Mouse (Mus musculus): Measurements from ENCODE around the gene Dzip1l.
"Not testable (repeated sequence)": the region's sequence is repeated elsewhere in the genome, so short reads cannot be mapped to it uniquely, and the experiment has no call there.

The Dzip1l gene

GRCm38 (mm10) chr9:99629281-99630011 lies at the start of gene Dzip1l:
Dzip1l (plus strand) TSS chr9:99629496.
- no peak for DNase-seq

GRCm38 (mm10) chr9:99580655-99581054 lies 48.6 kb upstream of the Dzip1l start:
- peak; percentile 54 to 59 for DNase-seq

GRCm38 (mm10) chr9:99587505-99588202 lies 41.6 kb upstream of the Dzip1l start:
- peak; percentile 76 to 79 for DNase-seq

- DNase-seq: no peak
These were observed 38.2 kb upstream of the Dzip1l start for GRCm38 (mm10) chr9:99591144-99591543.

GRCm38 (mm10) chr9:99599127-99599526 lies 30.2 kb upstream of the Dzip1l start:
- not testable (repeated sequence) for DNase-seq

GRCm38 (mm10) chr9:99603566-99603965 lies 25.7 kb upstream of the Dzip1l start:
- DNase-seq: no peak

- no peak for DNase-seq
These were observed 17.1 kb upstream of the Dzip1l start, which contains the start of gene A4gnt for GRCm38 (mm10) chr9:99612202-99612601. A4gnt (plus strand) TSS chr9:99612502.

GRCm38 (mm10) chr9:99619688-99620087 lies 9.6 kb upstream of the Dzip1l start:
- no peak for DNase-seq

GRCm38 (mm10) chr9:99620196-99620595 lies 9.1 kb upstream of the Dzip1l start:
- DNase-seq: no peak

- no peak for DNase-seq
These were observed 7.3 kb upstream of the Dzip1l start for GRCm38 (mm10) chr9:99622034-99622433.

- no peak for DNase-seq
These were observed 6.3 kb upstream of the Dzip1l start for GRCm38 (mm10) chr9:99622966-99623365.

GRCm38 (mm10) chr9:99624117-99624516 lies 5.2 kb upstream of the Dzip1l start:
- no peak for DNase-seq

- no peak for DNase-seq
These were observed 715 bp upstream of the Dzip1l start for GRCm38 (mm10) chr9:99628581-99628980.

GRCm38 (mm10) chr9:99630071-99630470 lies 775 bp downstream of the Dzip1l start:
- no peak for DNase-seq

GRCm38 (mm10) chr9:99630528-99631125 lies 1.3 kb downstream of the Dzip1l start:
- no peak for DNase-seq

GRCm38 (mm10) chr9:99631781-99632180 lies 2.5 kb downstream of the Dzip1l start:
- no peak for DNase-seq

- no peak for DNase-seq
These were observed 3.0 kb downstream of the Dzip1l start for GRCm38 (mm10) chr9:99632264-99632663.

- no peak for DNase-seq
These were observed 7.5 kb downstream of the Dzip1l start for GRCm38 (mm10) chr9:99636776-99637175.

- no peak for DNase-seq
These were observed 7.9 kb downstream of the Dzip1l start for GRCm38 (mm10) chr9:99637227-99637626.

GRCm38 (mm10) chr9:99637736-99638135 lies 8.4 kb downstream of the Dzip1l start:
- DNase-seq: no peak

- no peak for DNase-seq
These were observed 10.7 kb downstream of the Dzip1l start for GRCm38 (mm10) chr9:99639957-99640356.

- no peak for DNase-seq
These were observed 16.1 kb downstream of the Dzip1l start for GRCm38 (mm10) chr9:99645416-99645815.

GRCm38 (mm10) chr9:99646102-99646501 lies 16.8 kb downstream of the Dzip1l start:
- no peak for DNase-seq

GRCm38 (mm10) chr9:99660756-99661155 lies 31.5 kb downstream of the Dzip1l start:
- DNase-seq: no peak
